8 mouse cellular contexts compared by ENCODE assay signal in genomic region chr10:77902211-77902893, GRCm38 (mm10). TPM values are rescaled to one million over a fixed set of nuclear protein-coding genes. Genes with fewer than 3 reads are reported as not detected.
DNase-seq lines count a peak whose midpoint lies in the region; ATAC-seq lines count a peak whose summit lies in the region.

Gene Lrrc3 (minus strand): TSS chr10:77902536.

- H3K4me2 ChIP-seq in forebrain, embryonic 14.5 days (ENCODE audit: low read length) = peak within 1 kb of the TSS; percentile 82
- H3K4me2 ChIP-seq in hindbrain, embryonic 14.5 days (replicated peaks) = peak within 1 kb of the TSS; percentile 81

- H3K9me3 ChIP-seq in forebrain, embryonic 14.5 days (replicated peaks; ENCODE audit: control insufficient read depth, low read length) = no peaks in the 10 kb centered on the region
- no peaks in the 10 kb centered on the region for H3K9me3 ChIP-seq in hindbrain, embryonic 14.5 days (ENCODE audit: control insufficient read depth, low read length)

- peak within 1 kb of the TSS; percentile 71 for H3K9ac ChIP-seq in forebrain, embryonic 14.5 days (ENCODE audit: low read length)
- peak within 1 kb of the TSS; percentile 73 for H3K9ac ChIP-seq in hindbrain, embryonic 14.5 days

- peak; percentile 85 for DNase-seq in Muller cell, postnatal 12 days (ENCODE audit: inconsistent ontology term)
- peak; percentile 39 for DNase-seq in cerebellum, adult 11 months
- DNase-seq in forebrain, embryonic 14.5 days (ENCODE audit: low spot score) = peak; percentile 66
- peak; percentile 55 for DNase-seq in hindbrain, embryonic 14.5 days (ENCODE audit: low spot score)
- peak; percentile 43 to 51 for DNase-seq in left cerebral cortex, adult 8-10 months (ENCODE audit: low spot score in 2 of 2)
- peak; percentile 31 for DNase-seq in lung, postnatal 36 days
- DNase-seq in right cerebral cortex, adult 18-20 months = peak; percentile 42
- peak; percentile 47 for DNase-seq in urinary bladder, postnatal 25 days (ENCODE audit: low spot score)

- H3K4me3 ChIP-seq in forebrain, embryonic 14.5 days (ENCODE audit: low read depth, low read length) = peak within 1 kb of the TSS; percentile 51
- H3K4me3 ChIP-seq in hindbrain, embryonic 14.5 days (replicated peaks; ENCODE audit: low read length) = peak within 1 kb of the TSS; percentile 69

- under 1% methylated on average over 46 of the region's 46 CpGs for WGBS in forebrain, embryonic 14.5 days
- under 1% methylated on average over 43 of the region's 46 CpGs for WGBS in hindbrain, embryonic 14.5 days

- peak; percentile 79 for ATAC-seq in forebrain, embryonic 14.5 days
- peak; percentile 74 for ATAC-seq in hindbrain, embryonic 14.5 days (ENCODE audit: low FRiP score)

- no peaks in the 10 kb centered on the region for H3K36me3 ChIP-seq in forebrain, embryonic 14.5 days (ENCODE audit: control insufficient read depth, insufficient read depth, low read length)
- H3K36me3 ChIP-seq in hindbrain, embryonic 14.5 days (replicated peaks; ENCODE audit: control insufficient read depth, insufficient read depth) = no peaks in the 10 kb centered on the region

- no peaks in the 10 kb centered on the region for H3K4me1 ChIP-seq in forebrain, embryonic 14.5 days (ENCODE audit: control insufficient read depth, insufficient read depth, low read length)
- peaks cover 8% of the 10 kb centered on the region; the same call in 1 of the 2 replicates for H3K4me1 ChIP-seq in hindbrain, embryonic 14.5 days (replicated peaks; ENCODE audit: control insufficient read depth, insufficient read depth, low read length)

- H3K27me3 ChIP-seq in forebrain, embryonic 14.5 days (replicated peaks; ENCODE audit: control insufficient read depth, insufficient read depth, low read length) = no peaks in the 10 kb centered on the region
- no peaks in the 10 kb centered on the region for H3K27me3 ChIP-seq in hindbrain, embryonic 14.5 days (ENCODE audit: control insufficient read depth, insufficient read depth, low read length)

- H3K27ac ChIP-seq in forebrain, embryonic 14.5 days (ENCODE audit: low read depth, low read length) = peak within 1 kb of the TSS; percentile 1; the same call in 1 of the 2 replicates
- H3K27ac ChIP-seq in hindbrain, embryonic 14.5 days = peak within 1 kb of the TSS; percentile 71

RNA-seq across cellular contexts. Expression of gene Lrrc3, which starts in this region (rescaled TPM):
- polyA plus RNA-seq in forebrain, embryonic 14.5 days (2014; fragmentation: Nextera tagmentation; extraction: Ambion mirVana) = 6.4 and 8.4 TPM in 2 replicates
- polyA plus RNA-seq in hindbrain, embryonic 14.5 days (2014; fragmentation: Nextera tagmentation; extraction: Ambion mirVana) = 19.6 and 20.3 TPM in 2 replicates
- 10 to 100 TPM in 3 of 4 experiments, 1 to 10 TPM in 1; 9.3 to 10.8 (median 10.4) TPM for total RNA-seq in left cerebral cortex, adult 8-10 months (2022)

Comparison
In these comparisons a context has a peak if more than half of its experiments do, and no peak if none do; other contexts are left out.
1. Peak in every context shown above with its lines: DNase-seq, ATAC-seq, H3K4me3 ChIP-seq and H3K27ac ChIP-seq.
2. DNase-seq: peak in every context shown above with its lines; median percentile 85 in Muller cell, postnatal 12 days; 66 in forebrain, embryonic 14.5 days; 55 in hindbrain, embryonic 14.5 days; 47 in left cerebral cortex, adult 8-10 months; 47 in urinary bladder, postnatal 25 days; 42 in right cerebral cortex, adult 18-20 months; 39 in cerebellum, adult 11 months; 31 in lung, postnatal 36 days.